Mouse (Mus musculus): ENCODE measurements around the gene Gan.

The Gan gene

GRCm38 (mm10) chr8:117256292-117256938 lies 98.5 kb downstream of the Gan start:
- peak; percentile 93 for DNase-seq

- DNase-seq: peak; percentile 60
These were observed 99.3 kb downstream of the Gan start, which contains the start of gene Cmip for GRCm38 (mm10) chr8:117257029-117257820. Gene Cmip, plus strand, starts transcription at chr8:117257064.

DNA sequence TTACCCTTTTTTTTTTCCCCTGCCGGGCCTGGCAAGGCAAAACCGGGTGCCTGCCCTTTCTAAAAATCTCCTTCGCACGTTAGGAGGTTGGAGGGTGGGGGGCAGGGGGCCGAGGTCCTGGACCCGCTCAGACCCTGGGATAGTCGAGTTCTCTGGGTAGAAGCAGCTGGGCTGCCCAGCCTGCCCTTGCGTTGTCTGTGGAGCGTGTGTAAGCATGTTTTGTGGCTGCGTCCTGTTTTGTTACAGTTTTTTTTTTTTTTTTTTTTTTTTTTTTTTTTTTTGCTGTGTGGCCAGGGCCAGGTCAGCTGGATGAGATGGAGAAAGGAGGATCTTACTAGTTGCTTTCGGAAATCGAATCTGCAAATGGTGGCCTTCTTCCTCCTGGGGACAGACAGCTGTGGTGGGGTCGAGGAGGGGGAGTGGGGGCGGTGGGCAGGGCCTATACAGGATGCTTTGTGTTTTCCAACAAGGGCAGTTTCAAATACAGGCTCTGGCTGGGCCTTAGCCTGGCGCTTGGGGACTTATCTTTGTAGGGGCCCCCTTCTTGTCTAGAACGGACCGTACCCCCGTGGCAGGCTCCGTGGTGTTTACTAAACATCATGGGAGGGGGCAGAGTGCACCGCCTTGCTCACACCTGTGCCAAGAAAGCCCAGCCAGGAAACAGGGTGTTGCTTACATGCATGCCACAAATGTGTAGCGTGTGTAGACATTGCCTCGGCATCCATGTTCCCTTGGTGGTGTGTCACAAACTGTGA lies 100.1 kb downstream of the Gan start:
- peak; percentile 32 for DNase-seq

- no peak for DNase-seq
These were observed 100.7 kb downstream of the Gan start for GRCm38 (mm10) chr8:117258576-117259040.

- peak; percentile 22 for DNase-seq
These were observed 101.6 kb downstream of the Gan start for GRCm38 (mm10) chr8:117259431-117260001.

DNA sequence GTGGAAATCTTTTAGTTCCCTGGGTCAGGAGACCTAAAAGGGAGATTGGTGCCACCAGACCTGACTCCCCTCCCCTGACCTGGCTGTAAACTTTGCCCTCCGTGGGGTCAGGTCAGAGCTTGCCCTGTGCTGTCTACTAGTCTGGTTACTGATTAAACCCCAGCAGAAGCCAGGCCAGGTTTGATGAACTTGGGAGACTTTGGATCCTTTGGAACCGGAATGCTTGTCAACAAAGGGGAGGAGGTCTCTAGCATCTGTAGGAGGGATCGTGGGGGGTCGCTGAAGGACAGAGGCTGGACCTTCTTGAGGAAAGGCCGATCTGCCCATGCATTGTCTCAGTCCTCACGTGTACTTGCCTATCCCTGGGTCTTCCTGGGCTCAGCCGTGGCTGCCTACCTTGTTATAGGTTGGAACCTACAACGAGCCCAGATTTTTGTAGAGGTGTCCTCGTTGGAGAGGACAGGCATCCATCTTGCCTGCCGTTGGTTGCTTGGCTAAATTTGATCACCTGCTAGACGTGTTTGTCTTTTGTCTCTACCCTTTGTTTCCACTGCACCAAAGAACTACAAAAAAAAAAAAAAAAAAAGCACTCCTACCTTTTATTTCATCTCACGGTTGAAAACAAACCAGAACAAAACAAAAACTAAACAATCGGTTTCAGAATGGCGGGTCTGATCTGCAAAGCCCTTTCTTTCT lies 102.4 kb downstream of the Gan start:
- no peak for DNase-seq

DNA sequence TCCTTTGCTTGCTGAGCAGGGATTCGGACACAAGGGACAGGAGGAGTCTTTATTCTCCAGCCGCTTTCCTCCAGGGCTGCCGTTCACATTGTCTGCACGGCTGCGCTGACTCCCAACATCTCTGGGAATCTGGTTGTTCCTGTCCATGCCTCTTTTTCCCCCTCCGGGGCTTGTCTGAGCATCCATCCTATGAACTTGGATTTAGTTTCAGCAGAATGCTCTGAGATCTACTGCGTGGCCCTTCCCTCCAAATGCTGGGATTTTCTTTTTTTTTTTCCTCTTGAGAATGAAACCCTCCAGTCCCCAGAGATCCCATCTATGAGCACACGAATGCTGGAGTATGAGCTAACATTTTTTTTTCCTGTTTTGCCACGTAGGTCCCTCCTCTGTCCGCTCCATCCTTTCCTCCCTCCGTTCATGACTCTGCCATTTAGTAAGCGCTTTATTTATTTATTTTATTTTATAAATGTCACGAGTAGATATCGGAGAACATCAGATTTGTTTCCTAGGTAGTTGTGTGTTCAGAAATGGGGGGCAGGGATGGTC lies 103.1 kb downstream of the Gan start:
- DNase-seq: no peak

- no peak for DNase-seq
These were observed 103.8 kb downstream of the Gan start for GRCm38 (mm10) chr8:117261702-117262101.

- DNase-seq: no peak
These were observed 104.8 kb downstream of the Gan start for GRCm38 (mm10) chr8:117262685-117263084.

GRCm38 (mm10) chr8:117263442-117263841 lies 105.5 kb downstream of the Gan start:
- DNase-seq: no peak

- no peak for DNase-seq
These were observed 107.1 kb downstream of the Gan start for GRCm38 (mm10) chr8:117265079-117265478.

Data from cerebellum, adult 11-12 months (tissue).